Mouse (Mus musculus): ENCODE results near the gene Arhgap25. TPM values are rescaled to one million over a fixed set of nuclear protein-coding genes. Genes with fewer than 3 reads are reported as not detected.
"Not testable (repeated sequence)": the region's sequence is repeated elsewhere in the genome, so short reads cannot be mapped to it uniquely, and the experiment has no call there.

The Arhgap25 gene
- total RNA-seq, 2 experiments from 2014 or later: 7.1 to 8.6 TPM

DNA sequence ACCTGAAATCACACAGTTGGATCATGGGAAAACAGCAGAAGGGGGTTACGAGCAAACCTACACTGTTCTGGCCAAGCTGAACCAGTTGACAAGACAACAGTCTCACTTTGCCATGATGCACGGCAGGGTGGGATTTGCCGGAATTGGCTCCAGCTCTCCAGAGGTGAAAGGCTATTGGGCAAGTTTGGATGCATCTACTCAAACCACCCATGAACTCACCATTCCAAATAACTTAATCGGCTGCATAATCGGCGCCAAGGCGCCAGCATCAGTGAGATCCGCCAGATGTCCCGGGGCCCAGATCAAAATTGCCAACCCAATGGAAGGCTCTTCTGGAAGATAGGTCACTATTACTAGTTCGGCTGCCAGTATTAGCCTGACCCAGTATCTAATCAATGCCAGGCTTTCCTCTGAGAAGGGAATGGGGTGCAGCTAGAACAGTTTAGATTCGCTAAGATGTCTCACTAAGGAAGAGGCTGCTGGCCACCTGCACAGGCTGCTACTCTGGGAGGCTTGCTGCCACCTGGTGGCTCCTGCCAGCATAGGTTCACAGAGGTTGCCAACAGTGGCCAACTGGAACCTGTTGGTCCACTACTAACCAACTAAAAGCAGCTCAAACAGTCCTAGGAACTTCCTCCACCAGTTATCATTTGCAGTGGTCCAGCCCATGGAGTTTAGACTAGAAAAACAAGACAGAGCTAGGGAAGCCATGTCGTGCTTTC lies 19.9 kb downstream of the Arhgap25 start:
- peak; percentile 86 for ATAC-seq (replicated peaks; ENCODE audit: low FRiP score, poor library complexity, severe bottlenecking)

DNA sequence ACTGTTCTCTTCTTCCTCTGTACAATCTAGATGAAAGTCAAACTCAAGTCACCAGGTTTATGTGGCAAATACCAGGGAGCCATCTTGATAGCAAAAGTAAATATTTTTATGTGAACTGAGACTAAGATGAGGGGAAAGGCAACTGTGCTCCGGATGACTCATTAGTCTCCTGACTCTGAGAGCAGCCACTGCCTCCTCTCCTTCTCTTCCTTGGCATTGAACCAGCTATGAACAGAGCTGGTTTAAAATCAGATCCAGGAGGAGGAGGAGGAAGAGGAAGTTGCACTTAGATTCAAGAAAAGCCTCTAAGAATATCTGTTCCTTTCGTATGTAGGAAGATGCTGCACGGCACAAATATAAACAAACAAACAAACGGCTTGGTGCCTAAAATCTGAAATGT lies 22.1 kb downstream of the Arhgap25 start:
- ATAC-seq (replicated peaks; ENCODE audit: low FRiP score, poor library complexity, severe bottlenecking): no peak

DNA sequence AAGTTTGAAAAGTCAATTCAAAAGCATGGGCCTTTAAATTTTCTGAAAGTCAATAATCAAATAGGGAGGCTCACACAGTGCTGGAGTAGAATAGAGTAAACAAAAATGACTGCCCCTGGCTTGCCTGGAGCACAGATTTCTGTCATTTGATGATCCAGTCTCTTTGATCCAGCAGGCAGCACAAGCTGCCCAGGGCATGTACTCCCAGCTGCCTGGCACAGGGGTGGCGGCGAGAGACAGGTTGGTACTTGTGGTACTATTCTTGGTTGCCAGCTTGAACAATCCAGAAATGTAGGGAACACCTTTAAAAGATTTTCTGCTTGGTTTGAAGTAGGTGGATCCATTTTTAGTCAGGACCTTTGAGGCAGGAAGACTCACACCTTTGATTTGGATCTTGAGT lies 23.3 kb downstream of the Arhgap25 start:
- no peak for ATAC-seq (replicated peaks; ENCODE audit: low FRiP score, poor library complexity, severe bottlenecking)

DNA sequence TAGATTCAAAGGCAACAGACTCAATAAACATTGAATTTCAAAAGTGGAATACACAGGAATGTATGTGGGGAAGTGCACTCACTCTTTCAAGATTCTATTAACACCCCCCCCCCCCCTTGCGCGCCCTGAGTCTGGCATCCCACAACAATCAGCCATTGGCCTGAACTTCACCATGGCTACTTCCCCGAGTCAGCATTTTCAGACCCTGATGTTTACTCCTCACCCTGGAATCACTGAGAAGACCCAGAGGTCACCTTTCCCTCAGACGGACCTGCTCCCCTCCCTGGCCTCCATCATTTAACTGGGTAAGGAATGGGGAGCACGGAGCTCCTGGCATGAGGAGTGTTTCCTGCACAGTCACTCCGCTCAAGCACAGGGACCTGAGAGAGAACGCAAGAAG lies 28.2 kb downstream of the Arhgap25 start:
- no peak for ATAC-seq (replicated peaks; ENCODE audit: low FRiP score, poor library complexity, severe bottlenecking)

DNA sequence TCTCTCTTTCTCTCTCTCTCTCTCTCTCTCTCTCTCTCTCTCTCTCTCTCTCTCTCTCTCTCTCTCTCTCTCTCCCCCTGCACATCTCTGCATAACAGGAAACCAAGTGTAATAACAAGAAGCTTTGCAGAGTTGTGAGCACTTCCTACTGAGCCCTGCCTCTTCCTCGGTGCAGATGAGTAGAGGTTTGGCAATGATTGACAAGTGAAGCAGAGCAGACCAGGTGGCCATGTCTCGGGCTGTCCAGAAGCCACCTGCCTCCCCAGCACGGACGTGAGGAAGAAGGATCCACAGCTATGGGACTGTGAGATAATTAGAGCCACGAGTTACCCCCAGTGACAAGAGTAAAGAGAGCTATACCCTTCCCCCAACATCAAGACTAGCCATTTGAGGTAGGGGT lies 29.1 kb downstream of the Arhgap25 start:
- no peak for ATAC-seq (replicated peaks; ENCODE audit: low FRiP score, poor library complexity, severe bottlenecking)

DNA sequence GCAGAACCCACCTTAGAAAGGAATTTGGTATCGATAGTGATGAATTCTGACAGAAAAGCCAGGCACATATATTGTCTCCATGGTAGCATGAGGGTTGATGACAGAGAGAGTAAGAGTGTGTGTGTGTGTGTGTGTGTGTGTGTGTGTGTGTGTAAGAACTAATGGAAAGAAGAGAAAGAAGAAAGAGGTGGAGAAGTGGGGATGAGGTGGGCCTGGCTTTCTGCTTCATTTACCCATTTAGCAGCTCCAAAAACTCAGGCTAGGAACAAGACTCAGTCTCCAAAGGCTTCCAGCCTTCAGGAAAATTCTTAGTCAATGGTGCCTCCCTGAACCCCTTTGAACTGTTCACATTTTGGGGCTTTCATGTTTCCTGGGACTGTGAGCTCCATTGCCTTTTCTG lies 29.5 kb downstream of the Arhgap25 start:
- no peak for ATAC-seq (replicated peaks; ENCODE audit: low FRiP score, poor library complexity, severe bottlenecking)

DNA sequence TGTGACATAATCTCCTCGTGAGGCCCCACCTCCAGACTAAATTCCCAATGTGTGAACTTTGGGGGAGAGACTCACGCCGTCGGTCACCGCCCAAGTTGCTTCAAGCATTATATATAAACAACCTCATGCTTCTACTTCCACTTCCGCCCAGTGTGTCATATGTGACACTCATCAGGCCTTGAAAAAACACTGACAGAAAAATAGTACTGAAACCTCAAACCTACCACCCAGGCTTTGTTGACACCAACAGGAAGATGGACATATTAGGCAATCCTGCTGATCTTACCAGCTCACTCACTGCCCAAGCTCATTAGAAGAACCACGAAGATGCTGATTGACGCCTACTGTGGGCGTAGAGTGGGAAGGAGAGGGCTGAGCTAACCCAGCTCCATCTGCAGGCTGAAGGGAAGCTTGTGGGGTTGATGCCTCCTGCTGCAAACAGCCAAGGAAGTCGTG lies 30.2 kb downstream of the Arhgap25 start:
- no peak for ATAC-seq (replicated peaks; ENCODE audit: low FRiP score, poor library complexity, severe bottlenecking)

DNA sequence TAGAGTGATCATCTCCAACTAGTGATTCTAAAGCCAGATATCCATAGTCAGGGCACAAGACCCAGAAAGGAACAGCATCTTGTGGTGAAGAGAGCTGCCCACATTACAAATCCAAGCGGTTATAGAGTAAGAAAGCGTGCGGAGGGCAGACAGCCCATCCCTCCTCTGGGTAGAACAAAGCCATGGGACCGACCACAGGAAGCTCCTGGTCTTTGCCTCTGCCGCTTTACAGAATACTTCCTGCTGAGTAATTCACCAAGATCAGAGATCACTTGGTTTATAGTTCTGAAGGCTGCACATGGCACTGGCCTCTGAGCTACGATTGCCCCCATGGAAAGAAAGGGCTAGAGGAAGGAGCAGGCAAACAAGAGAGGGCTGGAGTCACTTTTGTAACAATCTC lies 30.6 kb downstream of the Arhgap25 start:
- ATAC-seq (replicated peaks; ENCODE audit: low FRiP score, poor library complexity, severe bottlenecking): no peak

DNA sequence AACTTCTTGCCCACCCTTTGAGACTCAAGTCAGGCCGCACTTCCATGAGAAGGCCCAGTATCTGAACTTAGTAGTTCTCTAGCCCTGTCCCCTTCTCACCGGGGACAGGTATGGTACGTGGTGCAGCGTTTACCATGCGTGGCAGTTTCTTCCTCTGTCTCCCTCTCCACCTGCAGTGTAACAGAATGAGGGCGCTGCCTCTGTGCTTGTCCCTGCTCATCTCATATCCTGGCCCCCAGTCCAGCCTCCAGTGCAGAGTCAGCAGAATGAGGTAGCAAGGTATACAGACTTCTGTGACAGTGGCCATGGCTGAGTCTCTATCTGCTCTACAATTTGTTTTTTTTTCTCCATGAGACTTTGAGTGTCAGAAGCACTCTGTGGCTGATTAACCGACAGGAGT lies 32.4 kb downstream of the Arhgap25 start:
- ATAC-seq (replicated peaks; ENCODE audit: low FRiP score, poor library complexity, severe bottlenecking): no peak

DNA sequence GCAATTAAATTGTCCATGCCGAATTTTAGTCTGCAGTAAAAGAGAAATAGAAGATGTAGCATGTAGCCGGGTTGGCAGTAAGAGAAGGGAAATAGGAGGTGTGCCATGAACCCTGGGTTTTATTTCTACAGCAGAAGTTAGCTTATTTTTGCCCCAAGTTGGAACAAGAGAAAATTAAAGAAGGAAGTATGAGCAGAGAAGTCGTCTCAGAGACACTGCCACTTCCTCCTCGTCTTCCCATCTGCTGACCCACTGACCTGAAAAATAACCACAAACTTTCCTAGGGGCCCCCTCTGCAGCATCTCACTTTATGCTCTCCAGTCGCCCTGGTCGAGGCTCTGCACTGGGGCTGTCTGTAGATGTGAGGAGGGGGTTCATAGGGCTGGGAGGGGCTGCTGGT lies 33.3 kb downstream of the Arhgap25 start:
- ATAC-seq (replicated peaks; ENCODE audit: low FRiP score, poor library complexity, severe bottlenecking): no peak

DNA sequence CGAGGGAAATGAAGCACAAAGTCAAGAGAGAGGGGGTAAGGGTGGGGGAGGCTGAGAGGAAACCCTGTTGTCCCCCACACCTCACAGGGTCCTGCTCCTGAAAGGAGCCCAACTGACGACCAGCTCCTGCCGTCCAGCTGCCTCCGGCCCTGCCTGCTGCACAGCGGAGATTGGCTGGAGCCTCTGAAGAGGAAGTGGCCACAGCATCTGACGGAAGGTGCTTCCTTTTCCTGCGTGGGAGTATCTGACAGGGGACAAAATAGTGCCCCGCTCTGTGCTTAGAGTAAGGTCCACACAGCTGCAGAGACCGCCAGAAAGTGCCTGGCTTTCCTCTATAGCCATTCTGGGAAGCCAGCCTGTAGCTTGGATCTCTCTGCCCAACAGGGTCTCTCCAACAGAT lies 36.9 kb downstream of the Arhgap25 start:
- ATAC-seq (replicated peaks; ENCODE audit: low FRiP score, poor library complexity, severe bottlenecking): no peak

DNA sequence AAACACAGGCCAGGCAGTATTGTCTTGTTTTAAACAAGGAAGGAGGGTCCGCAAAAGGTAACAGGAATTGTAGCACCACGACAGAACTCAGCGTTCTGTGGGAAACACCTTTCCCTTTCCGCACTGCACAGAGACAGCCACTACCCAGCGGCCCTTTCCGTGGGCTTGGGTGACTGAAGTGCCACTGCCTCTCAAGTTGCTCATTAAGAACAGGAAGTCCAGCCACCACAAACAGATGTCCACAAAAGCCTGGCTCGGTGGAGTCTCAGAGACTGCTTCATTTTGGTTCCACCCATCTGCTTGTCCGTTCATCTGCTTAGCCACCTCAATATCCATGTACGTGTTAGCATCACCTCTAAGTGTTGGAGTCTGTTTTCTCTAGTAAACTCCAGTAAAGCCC lies 38.7 kb downstream of the Arhgap25 start:
- ATAC-seq (replicated peaks; ENCODE audit: low FRiP score, poor library complexity, severe bottlenecking): no peak

DNA sequence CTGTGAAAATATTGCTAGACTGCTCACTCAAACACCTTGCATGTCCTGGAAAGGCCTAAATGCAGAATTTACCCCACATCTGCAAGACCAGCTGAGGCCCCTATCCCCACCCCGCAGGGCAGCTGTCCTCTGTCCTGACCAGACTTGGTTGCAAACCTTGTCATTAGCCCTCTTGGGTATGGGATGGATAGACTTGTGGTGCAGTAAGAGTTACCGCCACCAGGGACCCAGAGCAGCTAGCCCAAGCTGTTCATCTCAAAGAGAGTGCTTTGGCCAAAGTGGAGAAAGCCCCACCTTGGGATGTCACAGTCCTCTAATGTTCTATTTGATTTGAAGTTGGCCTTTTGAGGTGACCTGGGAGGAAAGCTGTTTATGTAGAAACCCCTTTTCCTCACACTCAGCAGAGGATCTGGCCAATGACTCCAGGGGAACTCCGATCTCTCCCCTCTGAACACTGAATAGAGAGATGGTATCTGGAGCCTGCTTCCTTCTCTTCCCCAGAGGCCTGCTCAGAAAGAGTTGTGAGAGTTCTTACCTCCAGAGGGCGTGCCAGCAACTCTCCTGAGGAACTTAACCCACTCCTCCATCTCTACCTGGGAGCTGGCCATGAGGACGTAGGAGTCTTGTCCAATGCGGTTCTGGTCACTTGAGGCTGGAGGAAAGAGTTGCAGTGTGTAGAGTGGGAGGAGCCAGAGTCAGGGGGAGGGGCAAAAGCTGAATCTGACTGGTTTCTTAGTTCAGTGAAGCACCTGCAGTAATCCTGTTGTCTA lies 45.2 kb downstream of the Arhgap25 start:
- no peak for ATAC-seq (replicated peaks; ENCODE audit: low FRiP score, poor library complexity, severe bottlenecking)

DNA sequence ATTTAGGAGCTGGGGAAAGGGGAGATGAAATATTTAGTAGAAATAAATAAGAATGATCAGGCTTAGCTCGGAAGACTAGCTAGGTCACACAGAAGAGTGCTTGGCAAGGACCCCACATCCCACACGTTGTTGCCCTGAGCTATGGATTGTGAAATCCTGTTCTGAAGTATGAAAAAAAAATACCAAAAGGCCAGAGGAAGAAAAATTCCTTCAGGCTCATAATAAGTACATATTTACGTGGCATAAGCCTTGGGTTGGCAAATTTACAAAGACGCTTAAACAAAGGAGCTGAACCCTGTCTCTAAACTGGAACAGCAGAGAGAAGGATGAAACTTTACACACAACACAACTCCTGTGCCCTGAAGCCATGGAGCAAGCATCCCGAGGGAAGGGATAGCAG lies 48.3 kb downstream of the Arhgap25 start:
- ATAC-seq (replicated peaks; ENCODE audit: low FRiP score, poor library complexity, severe bottlenecking): no peak

DNA sequence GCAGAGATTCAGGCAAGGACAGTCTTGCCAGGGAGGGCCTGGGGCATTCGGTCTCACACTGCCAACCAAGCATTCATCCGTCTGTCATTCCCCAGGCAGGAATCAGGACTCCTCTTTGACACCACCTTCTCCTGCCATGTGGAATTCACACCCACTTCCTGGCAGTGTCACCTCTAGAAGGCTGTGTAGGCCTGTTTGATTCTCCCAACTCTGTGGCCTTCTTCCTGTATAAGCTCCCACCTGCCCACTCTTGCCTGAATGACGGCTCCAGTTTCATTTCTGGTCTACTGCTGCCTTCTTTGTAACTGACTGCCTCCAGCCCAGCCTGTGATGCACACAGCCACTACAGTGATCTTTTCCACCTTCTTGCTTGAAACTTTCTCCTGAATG lies 49.2 kb downstream of the Arhgap25 start:
- ATAC-seq (replicated peaks; ENCODE audit: low FRiP score, poor library complexity, severe bottlenecking): no peak

DNA sequence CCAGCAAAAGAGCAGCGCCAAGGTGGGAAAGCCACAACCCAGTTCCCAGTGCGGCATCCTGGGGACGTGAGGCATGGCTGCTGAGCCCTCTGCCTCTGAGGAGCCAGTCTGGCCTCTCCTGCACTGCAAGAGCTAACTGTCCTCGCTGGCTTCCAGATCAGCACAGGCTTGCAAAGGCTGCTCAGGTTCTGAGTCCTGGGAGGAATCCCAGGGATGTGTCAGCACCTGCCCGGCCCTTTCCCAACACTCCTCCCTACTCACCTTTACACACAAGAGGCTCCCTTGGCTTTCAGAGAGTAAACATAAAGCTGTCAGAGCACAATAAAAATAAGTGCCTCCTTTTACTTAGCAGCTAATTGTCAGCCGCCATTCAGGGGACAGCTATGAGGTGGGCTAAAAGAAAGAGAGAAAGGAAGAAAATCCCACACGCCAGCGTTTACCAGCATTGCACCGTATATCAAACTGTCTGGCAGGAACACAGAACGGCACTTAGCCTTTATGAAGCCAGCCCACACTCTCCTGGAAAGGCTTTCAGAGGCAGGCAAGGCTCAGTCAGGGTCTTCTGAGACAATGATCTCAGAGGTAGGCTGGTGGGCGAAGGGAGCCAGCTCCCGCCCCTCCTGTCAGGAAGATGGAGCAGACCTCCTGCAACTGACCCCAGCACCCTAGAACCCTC lies 49.7 kb downstream of the Arhgap25 start:
- ATAC-seq (replicated peaks; ENCODE audit: low FRiP score, poor library complexity, severe bottlenecking): no peak

DNA sequence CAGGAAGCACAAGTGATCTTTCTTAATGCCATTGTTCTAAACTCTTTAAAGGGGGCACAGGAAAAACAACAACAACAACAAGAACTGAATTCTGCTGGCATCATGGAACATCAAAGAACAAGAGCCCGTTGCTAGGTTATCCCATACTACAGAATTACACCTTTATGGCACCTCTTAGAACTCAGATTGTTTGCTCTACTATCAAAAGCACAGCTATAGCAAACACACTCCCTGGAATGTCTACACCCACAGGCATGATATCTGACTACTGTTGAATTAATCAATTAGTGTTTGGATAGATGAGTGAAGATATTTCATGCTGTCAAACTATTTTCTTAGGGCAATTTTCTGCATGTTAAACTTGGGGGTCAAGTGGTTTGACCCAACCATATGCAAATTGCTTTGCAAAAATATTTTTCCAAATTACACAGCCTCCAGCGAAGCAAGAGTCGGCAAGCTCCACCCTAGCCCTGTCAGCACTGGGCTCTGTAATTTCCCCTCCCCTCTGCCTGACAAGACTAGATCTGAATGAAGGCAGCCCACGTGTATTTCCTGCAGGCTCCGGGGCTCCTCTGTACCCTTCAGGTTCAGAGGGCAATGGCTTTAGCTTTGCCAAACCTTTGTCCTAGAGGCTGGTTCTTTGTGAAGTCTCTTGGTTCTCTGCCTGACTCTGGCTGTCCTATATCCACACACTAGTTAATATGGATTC lies 53.6 kb downstream of the Arhgap25 start:
- ATAC-seq (replicated peaks; ENCODE audit: low FRiP score, poor library complexity, severe bottlenecking): no peak

DNA sequence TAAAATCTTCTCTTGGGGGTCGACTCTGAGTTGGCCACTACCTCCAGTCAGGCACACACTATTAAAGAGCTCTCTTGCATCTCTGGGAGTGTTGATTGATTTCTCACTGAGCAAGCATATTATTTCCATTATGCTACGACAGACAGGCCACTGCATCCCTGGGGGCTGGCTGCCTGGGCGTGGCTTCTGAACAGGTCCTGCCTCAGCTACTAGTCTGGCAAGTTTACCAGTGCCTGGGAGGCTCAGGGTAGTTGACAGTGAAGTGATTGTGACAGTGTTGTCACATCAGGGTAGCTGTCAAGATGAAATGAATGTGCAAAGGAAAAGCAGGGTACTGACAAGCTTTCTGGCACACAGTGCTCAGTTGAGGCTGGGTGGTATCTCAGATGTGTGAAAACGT lies 54.2 kb downstream of the Arhgap25 start:
- ATAC-seq (replicated peaks; ENCODE audit: low FRiP score, poor library complexity, severe bottlenecking): no peak

DNA sequence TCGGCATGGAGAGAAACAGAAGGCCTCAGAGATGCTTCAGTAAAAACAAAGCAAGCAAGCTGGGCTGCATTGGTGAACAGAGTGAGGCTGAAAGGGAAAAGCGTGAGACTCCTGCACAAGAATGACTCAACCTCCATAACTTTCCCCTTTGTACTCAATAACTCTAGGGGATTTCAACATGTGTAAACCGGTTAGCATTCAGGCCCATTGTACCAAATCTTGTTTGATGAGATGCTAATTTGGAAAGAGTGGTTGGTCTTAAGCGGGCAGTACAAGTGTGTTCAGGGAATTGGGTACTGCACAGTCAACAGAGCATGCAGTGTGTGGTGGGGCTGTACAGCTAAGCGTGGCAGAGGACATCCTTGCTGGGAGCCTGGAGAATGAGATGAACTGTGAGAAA lies 57.8 kb downstream of the Arhgap25 start:
- ATAC-seq (replicated peaks; ENCODE audit: low FRiP score, poor library complexity, severe bottlenecking): no peak

DNA sequence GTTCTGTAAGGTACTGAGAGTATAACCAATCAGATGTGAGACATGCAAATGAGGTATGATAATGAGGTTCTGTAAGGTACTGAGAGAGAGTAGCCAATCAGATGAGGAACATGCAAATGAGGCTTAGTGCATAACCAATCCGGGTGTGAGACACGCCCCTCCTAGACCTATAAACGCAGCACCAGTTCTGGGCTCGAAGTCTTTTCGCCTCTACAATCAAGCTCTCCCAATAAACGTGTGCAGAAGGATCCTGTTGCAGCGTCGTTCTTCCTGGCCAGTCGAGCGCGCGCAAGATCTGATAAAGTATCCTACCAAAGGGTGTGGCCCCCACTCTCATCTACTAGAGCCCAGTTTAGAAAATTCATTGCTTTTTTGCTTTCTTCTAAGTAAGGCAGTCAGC lies 63.0 kb downstream of the Arhgap25 start:
- not testable (repeated sequence) for ATAC-seq (replicated peaks; ENCODE audit: low FRiP score, poor library complexity, severe bottlenecking)
